Mouse (Mus musculus) megakaryocyte-erythroid progenitor cell, adult 5-6 weeks (primary cell): ENCODE measurements around the gene Gng2. TPM values are rescaled to one million over a fixed set of nuclear protein-coding genes. Genes with fewer than 3 reads are reported as not detected.

Experiments
- ATAC-seq: replicated peaks from 2 replicates; pipeline ENCODE4 v1.8.0; 2016; ENCODE audit warnings: mild to moderate bottlenecking, inconsistent platforms; ENCODE audit not compliant: severe bottlenecking, poor library complexity, low FRiP score, low TSS enrichment
- total RNA-seq, 2 experiments: library from RNA; stranded (forward) in 1 of 2; stranded (reverse) in 1 of 2; fragments of 200-1000, 215-1000 nt in 1 of 2; fragments of >200 nt in 1 of 2; fragmentation: Nextera tagmentation in 1 of 2; gene quantifications; 2 replicates each; pipeline ENCODE4 v1.2.3; 2014 to 2017

Gene Gng2
- total RNA-seq, 2 experiments from 2014 or later: 1.2 to 5.7 TPM

DNA sequence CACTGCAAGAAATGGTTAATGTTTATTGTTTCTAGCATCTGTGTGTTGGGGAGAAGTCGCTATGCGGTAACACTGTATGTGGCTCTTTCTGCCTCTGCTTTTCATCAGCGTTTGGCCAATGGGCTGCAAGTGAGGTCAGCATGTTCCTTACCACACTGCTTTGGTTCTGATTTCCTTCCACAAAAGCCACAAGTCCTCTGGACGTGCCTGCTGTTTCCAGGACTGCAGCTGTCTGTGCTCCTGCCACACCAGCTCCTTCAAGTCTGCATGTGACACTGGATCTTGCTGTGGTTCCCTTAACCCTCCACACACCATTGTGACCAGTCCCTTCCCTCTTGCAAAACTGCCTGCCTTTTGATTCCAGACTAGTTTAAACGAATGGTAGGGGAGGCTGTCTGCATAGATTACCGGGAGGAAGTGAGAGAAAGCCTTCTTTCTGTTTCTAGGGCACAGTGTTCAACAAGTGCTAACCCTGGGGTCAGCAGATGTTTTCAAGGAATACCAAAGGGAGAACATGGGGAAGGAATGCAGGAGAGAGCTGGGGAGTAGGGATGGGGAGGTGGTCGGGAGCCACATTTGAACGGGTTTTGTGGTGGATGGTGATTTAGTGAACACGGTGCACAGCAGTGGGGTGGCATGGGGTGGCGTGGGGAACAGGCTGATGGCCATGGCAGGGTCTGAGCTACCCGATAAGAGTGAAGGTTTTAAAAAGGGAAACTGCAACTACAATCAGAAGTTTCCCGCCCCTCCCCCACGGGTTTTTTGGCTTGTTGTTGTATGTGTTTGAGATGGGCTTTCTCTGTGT is 7.9 kb upstream of the Gng2 start:
- peak; percentile 60; the same call in 1 of the 2 replicates for ATAC-seq

DNA sequence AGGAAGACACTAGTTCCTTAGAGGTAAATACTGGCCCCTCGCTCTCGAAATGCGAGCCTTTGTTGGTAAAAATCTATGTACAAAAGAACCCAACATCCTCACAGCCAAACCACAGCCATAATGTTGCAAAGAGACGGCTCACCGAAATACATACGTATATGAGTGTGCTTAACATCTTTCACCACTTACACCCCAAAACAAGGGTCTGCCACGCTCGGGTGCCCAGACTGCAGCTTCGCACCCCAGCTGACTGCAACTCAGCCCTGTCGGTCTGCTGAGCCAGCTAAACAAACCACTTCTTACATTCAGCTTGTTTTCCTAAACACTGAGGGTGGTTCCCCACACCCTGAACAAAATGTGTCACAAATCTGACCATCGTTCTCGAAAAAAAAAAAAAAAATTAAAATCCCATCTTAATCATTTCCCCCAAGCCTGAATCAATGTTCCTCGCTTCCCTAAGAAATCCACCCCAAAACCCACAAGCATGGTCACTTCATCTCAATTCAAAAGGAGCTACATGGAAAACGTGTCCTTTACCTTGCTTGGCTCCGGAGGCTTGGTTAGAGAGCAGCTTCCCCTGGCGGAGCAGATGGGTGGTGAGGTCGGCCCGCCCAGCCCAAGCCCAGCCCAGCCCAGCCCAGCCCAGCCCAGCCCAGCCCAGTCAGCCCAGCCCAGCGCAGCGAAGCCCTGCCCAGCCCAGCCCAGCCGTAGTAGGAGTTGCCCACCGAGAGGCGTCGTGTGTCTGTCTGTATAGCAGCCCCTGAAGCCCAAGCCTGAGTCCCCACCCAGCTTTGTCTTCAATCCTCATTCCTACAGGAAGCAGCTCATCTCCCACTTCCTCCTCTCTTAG is 781 bp downstream of the Gng2 start:
- ATAC-seq: peak; percentile 92

DNA sequence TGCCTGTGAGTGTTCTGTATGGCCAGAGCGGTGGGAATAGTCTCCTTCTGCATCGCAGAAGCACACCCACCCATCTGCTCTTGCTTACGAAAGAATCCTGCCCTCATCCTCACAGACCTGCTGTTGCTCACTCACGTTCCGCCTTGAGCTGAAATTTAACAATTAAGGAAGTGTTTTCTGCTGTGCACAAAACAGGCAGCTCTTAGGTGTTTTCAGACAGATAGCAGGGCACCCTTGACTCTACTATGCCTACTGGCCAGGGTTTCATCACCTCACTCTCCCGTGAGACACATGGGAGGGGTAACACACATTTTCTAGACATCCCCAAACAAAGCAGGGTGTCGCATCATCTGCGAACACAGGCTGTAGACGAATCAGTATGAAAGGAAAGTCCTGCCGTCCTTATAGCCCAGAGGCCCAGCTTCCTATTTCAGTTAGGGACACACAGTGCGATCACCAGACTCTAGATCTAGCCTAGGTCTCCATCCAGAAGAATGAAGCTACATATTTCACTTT is 2.4 kb downstream of the Gng2 start:
- ATAC-seq: no peak

DNA sequence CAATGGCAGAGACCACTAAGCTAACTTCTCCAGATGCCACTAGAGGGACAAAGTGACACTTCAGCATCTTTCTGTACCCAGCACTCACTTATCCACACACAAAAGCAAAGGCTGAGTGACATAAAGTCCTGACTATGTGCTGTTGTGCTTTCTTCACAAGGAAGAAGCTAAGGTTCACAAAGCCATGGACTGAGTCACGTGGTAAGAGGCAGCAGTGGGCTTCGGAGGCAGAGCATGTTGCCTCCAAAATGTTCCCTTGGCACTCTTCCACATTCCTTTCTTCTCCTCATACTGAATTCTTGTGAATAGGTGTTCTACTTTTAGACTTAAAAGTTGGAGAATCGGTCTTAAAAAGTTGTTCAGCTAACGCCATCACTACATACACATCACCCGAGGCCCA is 3.0 kb downstream of the Gng2 start:
- ATAC-seq: no peak

DNA sequence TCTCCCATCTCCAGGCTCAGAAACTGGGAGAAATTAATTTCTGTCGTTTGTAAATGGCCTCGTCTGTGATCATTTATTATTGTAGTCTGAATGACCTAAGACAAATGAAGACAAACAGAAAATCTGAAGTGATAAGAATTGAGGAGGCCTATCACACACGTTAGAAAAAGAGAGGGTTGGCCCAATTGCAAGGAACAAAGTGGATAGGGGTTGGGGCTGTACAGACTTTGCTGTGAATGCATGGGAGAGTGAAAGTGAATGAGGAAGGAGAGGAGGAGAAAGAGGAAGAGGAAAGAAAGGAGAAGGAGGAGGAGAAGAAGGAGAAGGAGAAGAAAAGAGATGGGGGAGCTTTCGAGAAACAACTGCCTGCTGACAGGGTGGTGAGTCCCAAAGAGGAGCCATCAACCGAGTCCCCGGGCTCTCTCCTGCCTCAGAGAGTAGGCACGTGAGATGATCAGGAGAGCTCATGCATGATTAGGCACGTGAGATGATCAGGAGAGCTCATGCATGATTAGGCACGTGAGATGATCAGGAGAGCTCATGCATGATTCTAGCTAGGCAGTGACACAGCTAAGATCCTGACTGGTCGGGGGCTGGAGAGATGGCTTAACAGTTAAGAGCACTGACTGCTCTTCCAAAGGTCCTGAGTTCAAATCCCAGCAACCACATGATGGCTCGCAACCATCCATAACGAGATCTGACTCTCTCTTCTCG is 5.0 kb downstream of the Gng2 start:
- ATAC-seq: no peak

DNA sequence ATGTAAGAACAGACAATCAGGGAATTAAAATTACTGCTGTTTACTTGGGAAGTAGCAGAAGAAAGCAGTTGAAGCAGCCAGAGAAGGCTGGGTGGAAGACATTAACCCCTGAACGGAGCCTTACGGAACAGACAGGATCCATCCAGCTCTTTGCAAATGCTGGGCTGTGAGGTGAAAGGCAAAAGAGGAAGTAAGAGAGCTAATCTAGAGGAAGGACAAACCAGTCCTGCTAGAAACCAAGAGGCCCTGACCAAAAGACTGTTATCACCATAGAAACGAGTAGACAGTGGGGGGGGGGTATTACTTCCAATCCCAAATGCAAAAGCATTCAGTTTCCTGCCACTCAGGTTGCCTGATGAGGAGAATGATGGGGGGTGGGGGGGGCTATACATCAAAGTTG is 6.6 kb downstream of the Gng2 start:
- ATAC-seq: peak; percentile 69

DNA sequence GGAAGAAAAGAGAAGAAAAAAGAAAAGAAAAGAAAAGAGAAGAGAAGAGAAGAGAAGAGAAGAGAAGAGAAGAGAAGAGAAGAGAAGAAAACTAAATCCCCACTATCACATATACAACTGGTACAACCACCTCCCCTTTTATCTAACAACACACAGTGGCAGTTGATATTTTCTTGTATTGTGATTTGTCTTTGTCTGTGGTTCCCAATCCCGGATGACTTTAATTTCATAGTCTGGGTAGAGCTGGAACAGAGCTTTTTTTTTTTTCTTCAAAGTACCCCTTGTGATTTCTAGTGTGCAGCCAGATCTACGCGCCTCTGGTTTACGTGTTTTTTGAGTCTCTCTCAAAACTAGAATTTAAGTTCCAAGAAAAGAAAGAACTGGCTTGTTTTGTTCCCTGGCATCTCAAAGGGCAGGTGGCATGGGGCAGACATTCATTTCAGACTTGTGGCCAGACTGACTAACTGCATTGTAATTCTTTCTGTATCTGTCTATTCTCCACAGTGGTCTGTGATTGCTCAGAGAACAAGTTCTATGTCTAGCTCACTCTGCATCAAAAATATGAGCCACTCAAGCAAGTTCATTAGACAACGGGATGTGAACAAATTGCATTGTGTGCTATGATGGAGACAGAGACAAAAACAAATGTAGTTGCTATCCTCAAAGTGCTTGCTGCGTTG is 7.2 kb downstream of the Gng2 start:
- ATAC-seq: no peak

DNA sequence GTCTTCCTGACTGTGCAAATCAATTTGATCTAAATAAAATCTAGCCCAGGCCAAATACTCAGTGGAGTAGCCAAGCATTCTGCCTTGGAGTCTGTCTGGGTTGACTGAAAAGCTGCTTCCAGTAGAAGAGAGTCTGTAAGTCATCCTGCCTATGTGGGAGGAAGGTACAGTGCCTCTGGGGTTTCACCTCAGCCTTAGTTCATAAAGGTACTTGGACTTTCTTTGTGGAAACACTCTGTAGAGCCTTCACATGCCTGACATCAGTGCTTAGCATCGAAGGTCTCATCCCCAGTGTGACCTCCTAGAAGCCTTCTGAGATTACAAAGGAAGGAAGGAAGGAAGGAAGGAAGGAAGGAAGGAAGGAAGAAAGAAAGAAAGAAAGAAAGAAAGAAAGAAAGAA is 7.9 kb downstream of the Gng2 start:
- ATAC-seq: no peak

DNA sequence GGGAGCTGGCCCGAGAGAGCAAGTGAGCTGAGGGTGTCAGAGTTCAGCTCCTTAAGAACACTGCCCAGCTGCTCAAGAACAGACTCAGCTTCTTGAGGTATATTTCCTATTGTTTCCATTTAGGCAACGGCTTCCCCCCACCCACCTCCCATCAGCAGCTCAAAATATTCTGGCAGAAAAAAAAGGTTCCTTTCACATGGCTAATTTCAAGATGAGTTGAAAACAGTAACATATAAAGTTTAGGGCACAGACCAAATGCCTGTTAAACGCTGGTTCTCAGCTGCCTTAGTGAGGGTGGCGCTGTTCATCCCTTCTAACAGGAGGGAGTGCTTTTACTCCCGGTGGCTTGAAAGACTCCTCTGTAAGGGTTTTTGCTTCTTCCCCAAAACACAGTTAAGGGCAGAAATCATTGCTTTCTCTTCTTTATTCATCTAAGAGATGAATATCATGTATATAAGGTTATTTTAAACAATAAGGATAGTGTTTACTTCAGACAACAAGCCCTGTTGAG is 8.4 kb downstream of the Gng2 start:
- ATAC-seq: 0 out of 2 replicates have a peak, but pooled peaks have one; percentile 38

DNA sequence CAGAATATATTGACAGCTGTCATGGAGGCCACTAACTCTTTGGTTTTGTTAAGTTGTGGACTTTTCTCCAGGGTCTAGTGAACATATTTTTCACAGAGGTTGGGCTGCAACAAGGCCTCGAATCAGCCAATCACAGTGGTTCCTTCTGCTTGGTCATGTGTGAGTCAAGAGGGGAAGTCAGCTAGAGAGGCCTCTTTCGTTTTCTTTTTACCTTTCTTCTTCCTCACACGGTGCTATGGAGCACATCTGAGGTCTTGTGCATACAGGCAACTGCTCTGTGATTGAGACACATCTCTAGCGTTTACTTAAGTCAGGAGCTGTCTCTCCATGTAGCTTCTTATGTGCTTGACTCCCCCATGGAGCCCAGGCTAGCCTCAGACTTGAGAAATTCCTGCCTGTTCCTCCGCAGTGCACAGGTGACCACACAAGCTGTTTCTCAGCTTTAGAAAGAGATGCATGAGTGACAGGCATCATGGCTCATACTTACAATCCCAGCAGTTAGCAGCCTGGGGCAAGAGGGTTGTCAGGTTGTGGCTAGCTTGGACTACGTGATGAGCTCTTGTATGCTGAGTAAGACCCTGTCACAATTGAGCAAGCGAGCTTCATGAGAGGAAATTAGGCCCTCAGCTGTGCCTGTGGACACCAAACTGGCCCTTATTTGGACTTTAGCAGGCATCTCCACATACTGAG is 9.0 kb downstream of the Gng2 start:
- no peak for ATAC-seq

DNA sequence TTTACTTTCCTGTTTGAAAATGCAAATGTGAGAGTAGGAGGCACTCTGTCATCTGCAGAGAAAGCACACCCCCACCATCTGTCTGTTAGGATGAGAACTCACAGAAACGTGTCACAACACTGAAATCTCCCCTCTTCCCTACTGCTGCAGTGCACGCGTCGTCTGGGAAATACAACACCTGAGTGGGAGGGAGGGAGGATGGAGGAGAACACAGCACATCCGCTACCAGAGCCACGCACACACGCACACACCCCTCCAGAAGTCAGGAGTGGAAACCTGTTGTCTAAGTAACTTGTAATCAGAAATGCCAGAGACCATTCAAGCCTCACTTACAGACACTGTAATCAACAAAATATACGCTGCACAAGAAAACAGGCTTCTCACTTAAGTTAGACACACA is 9.9 kb downstream of the Gng2 start:
- no peak for ATAC-seq

DNA sequence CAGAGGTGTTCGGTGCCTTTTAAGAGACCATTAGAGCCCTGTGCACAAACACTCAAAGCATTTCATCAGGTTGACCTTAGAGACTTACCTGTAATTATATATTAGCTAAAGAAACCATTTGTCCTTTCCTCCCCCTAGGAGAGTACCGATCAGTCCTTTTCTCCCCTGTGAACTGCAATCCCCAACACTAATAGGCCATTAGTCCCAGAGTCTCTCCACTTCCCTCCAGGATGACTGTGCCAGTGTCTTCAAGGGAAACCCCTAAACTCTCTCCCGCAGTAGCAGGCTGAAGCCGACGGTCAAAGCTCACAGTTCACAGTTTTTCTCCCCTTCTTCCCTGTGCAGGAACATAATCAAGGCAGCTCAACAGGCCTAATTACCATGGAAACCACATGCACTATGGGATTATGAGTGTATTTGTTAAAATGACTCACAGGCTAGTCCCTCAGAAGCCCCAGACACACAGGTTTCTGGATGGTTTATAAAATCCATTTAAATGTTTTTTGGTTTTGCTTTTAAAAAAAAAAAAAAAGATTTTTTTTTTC is 13.4 kb downstream of the Gng2 start:
- ATAC-seq: no peak

DNA sequence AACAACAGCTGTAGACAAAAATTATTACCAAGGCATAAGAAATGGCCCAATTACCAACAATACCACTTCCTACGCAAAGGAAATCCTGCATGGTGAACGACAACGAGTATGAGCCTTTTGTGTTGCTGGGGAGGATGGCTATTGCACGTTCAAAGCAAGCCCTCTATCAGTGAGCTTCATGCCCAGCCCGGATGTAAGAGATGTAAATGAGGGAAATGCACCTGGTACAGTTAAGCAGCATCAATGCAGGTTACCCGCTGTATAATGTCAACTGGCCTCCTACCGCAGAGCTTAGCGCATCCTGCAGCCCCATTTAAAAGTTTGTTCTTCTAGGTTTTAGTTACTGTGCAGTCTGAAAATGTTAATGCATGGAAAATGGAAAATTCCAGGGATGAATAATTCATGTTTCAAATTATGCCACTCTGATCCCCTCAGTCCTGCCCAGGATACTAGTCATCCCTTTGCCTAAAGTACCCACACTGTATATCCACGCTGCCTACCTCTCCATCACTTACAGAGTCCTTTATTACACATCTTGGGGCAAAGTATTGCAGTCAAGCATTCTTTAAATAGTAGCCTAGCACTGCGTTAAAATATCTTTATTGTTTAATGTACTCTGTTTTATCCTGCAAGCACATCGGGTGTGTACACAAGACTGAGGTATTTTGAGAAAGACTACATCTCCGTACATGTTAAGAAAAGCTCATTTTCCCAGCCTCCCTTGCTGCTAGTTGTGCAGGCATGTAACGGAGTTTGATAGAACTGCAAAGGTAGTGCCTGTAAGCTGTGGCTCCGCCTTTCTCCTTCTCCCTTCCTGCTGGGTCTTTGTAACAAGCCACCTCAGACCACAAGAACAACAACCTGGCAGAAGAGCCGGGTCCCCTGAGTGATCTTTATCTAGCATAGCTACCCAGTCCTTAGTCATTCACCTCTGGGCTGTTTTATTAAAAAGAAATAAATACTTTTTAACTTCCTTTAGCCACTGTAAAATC is 15.2 kb downstream of the Gng2 start:
- ATAC-seq: no peak

DNA sequence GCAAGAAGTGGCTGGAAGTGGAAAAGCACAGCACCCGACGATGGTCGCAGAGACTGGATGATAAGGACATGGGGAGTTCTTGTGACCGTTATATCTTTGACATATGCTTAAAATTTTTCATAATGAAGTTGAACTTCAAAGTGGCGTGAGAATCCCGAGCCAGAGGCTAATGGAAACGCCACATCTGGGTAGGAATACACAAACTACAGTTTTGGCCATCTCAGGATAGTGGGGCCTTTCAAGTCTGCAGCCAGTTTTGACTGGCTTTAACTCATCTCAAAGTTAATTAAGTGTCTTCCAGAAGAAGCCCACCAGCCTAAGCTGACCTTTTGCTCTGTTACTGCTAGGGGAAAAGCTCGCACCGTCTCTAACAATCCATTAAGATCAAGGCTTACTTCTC is 17.6 kb downstream of the Gng2 start:
- no peak for ATAC-seq

DNA sequence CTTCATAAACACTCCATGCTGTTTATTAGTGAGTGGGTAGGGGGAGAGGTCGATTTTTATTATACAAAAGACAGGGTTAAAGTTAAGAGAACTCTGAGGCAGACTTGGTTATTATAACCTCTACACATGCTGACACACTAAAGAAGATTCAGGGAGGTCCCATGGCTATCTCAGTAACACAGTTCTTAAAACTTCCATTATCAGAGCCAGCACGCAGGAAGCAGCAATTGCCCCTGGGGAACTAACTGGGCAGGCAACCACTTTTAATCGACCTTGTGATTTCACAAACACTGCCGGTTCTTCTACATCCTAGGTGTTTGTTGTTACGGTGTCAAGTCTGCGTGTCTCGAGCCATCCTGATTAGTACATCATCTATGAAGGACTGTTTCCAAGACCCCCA is 22.4 kb downstream of the Gng2 start:
- ATAC-seq: peak; percentile 95

DNA sequence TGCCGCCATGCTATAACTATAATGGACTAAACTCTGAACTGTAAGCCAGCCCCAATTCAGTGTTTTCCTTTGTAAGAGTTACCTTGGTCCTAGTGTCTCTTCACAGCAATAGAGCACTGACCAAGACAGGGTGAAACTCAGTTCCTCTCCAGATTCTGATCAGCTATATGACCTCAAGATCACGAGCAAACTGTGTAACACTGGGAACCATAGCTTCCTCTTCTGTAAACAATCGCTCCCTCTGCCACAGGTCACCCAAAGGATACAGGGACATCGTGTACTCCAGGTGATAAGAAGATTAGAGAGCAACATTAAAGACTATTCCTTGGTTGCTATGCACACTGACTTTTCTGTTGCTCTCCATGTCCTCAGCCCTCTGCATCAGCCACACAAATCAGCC is 26.6 kb downstream of the Gng2 start:
- no peak for ATAC-seq

DNA sequence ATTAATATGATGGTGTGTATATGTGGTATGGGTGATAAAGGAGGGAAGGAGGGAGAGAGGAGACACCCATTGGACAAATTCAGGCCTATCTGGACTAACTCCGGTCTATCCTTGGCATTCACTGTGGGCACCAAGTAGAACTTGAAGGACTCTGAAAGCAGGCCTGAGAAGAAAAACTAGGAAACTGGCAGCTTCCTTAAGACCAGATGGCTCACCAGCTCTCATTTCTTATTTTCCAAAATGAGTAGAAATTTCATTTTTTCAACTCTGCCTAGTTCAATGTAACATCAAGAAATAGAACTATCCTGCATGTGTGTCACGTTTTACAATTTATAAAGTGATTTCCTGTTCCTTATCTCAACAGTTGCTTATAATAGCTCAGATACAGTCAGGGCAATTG is 28.0 kb downstream of the Gng2 start:
- no peak for ATAC-seq
